Mouse (Mus musculus): ENCODE results near the gene Pex14. TPM values are rescaled to one million over a fixed set of nuclear protein-coding genes. Genes with fewer than 3 reads are reported as not detected.
A peak's percentile ranks its signal among the peaks of the same experiment; 100 is the strongest.

Pex14 gene
- polyA plus RNA-seq, 1 experiment from 2014 or later, result 29.0 TPM

GRCm38 (mm10) chr4:148946071-148946470 is 153.6 kb downstream of the Pex14 start:
- Histone ChIP-seq H3K27ac (replicated peaks; ENCODE audit: low read depth, low read length) (no peak overlapping the region), H3K4me2 (ENCODE audit: low read depth, low read length) (no peak overlapping the region), H3K4me1 (ENCODE audit: control insufficient read depth, insufficient read depth, low read length) (peaks cover 5% of the 10 kb centered on the region), H3K36me3 (replicated peaks; ENCODE audit: control insufficient read depth, insufficient read depth, low read depth, low read length) (no peaks in the 10 kb centered on the region), H3K9ac (replicated peaks; ENCODE audit: low read length) (no peak overlapping the region), H3K4me3 (ENCODE audit: low read depth, low read length) (no peak overlapping the region), H3K27me3 (ENCODE audit: control insufficient read depth, insufficient read depth, low read length) (peaks cover 18% of the 10 kb centered on the region), H3K9me3 (replicated peaks; ENCODE audit: control insufficient read depth, low read length) (no peaks in the 10 kb centered on the region)
- DNase-seq (ENCODE audit: low spot score), result no peak
- WGBS, result 87% methylated on average over 8 of the region's 8 CpGs
- no peak for ATAC-seq (replicated peaks; ENCODE audit: insufficient number of reproducible peaks, low FRiP score, low TSS enrichment, low read depth)

- Histone ChIP-seq H3K36me3 (replicated peaks; ENCODE audit: control insufficient read depth, insufficient read depth, low read depth, low read length) (no peaks in the 10 kb centered on the region), H3K27ac (replicated peaks; ENCODE audit: low read depth, low read length) (no peak overlapping the region), H3K4me3 (ENCODE audit: low read depth, low read length) (no peak overlapping the region), H3K27me3 (ENCODE audit: control insufficient read depth, insufficient read depth, low read length) (peaks cover 15% of the 10 kb centered on the region), H3K4me2 (ENCODE audit: low read depth, low read length) (no peak overlapping the region), H3K9me3 (replicated peaks; ENCODE audit: control insufficient read depth, low read length) (no peaks in the 10 kb centered on the region), H3K4me1 (ENCODE audit: control insufficient read depth, insufficient read depth, low read length) (peaks cover 3% of the 10 kb centered on the region), H3K9ac (replicated peaks; ENCODE audit: low read length) (no peak overlapping the region)
- WGBS, result 80% methylated on average over 4 of the region's 4 CpGs
- ATAC-seq (replicated peaks; ENCODE audit: insufficient number of reproducible peaks, low FRiP score, low TSS enrichment, low read depth), result no peak
- no peak for DNase-seq (ENCODE audit: low spot score)
Measured at GRCm38 (mm10) chr4:148945476-148945881, 154.2 kb downstream of the Pex14 start.

- peaks cover 2% of the 10 kb centered on the region; the same call in 1 of the 2 replicates for H3K27me3 ChIP-seq (ENCODE audit: control insufficient read depth, insufficient read depth, low read length)
- no peak overlapping the region for H3K4me3 ChIP-seq (ENCODE audit: low read depth, low read length)
- no peak overlapping the region for H3K27ac ChIP-seq (replicated peaks; ENCODE audit: low read depth, low read length)
- ATAC-seq (replicated peaks; ENCODE audit: insufficient number of reproducible peaks, low FRiP score, low TSS enrichment, low read depth), result no peak
- H3K9me3 ChIP-seq (replicated peaks; ENCODE audit: control insufficient read depth, low read length), result no peaks in the 10 kb centered on the region
- no peak overlapping the region for H3K4me2 ChIP-seq (ENCODE audit: low read depth, low read length)
- WGBS, result 16% methylated on average over 5 of the region's 5 CpGs
- H3K4me1 ChIP-seq (ENCODE audit: control insufficient read depth, insufficient read depth, low read length), result peaks cover 4% of the 10 kb centered on the region
- no peak overlapping the region for H3K9ac ChIP-seq (replicated peaks; ENCODE audit: low read length)
- H3K36me3 ChIP-seq (replicated peaks; ENCODE audit: control insufficient read depth, insufficient read depth, low read depth, low read length), result no peaks in the 10 kb centered on the region
- peak; percentile 69 for DNase-seq (ENCODE audit: low spot score)
Measured at GRCm38 (mm10) chr4:148943099-148943498, 156.6 kb downstream of the Pex14 start.

- Histone ChIP-seq H3K27me3 (ENCODE audit: control insufficient read depth, insufficient read depth, low read length) (peaks cover 2% of the 10 kb centered on the region; the same call in 1 of the 2 replicates), H3K4me3 (ENCODE audit: low read depth, low read length) (no peak overlapping the region), H3K36me3 (replicated peaks; ENCODE audit: control insufficient read depth, insufficient read depth, low read depth, low read length) (no peaks in the 10 kb centered on the region), H3K4me2 (ENCODE audit: low read depth, low read length) (no peak overlapping the region), H3K9ac (replicated peaks; ENCODE audit: low read length) (no peak overlapping the region), H3K27ac (replicated peaks; ENCODE audit: low read depth, low read length) (no peak overlapping the region), H3K4me1 (ENCODE audit: control insufficient read depth, insufficient read depth, low read length) (peaks cover 4% of the 10 kb centered on the region), H3K9me3 (replicated peaks; ENCODE audit: control insufficient read depth, low read length) (no peaks in the 10 kb centered on the region)
- ATAC-seq (replicated peaks; ENCODE audit: insufficient number of reproducible peaks, low FRiP score, low TSS enrichment, low read depth) (no peak; the same call in 1 of the 2 replicates), DNase-seq (ENCODE audit: low spot score) (no peak)
- WGBS, result 56% methylated on average over 11 of the region's 11 CpGs
Measured at GRCm38 (mm10) chr4:148941321-148941720, 158.4 kb downstream of the Pex14 start.

GRCm38 (mm10) chr4:148940674-148941211 is 158.9 kb downstream of the Pex14 start:
- WGBS, result 6% methylated on average over 25 of the region's 25 CpGs
- Histone ChIP-seq H3K27ac (replicated peaks; ENCODE audit: low read depth, low read length) (no peak overlapping the region), H3K4me3 (ENCODE audit: low read depth, low read length) (peak overlapping the region; percentile 12; the same call in 1 of the 2 replicates), H3K4me2 (ENCODE audit: low read depth, low read length) (peak overlapping the region; percentile 19), H3K27me3 (ENCODE audit: control insufficient read depth, insufficient read depth, low read length) (peaks cover 2% of the 10 kb centered on the region; the same call in 1 of the 2 replicates), H3K36me3 (replicated peaks; ENCODE audit: control insufficient read depth, insufficient read depth, low read depth, low read length) (no peaks in the 10 kb centered on the region), H3K4me1 (ENCODE audit: control insufficient read depth, insufficient read depth, low read length) (peaks cover 4% of the 10 kb centered on the region), H3K9me3 (replicated peaks; ENCODE audit: control insufficient read depth, low read length) (no peaks in the 10 kb centered on the region), H3K9ac (replicated peaks; ENCODE audit: low read length) (no peak overlapping the region)
- DNase-seq (ENCODE audit: low spot score) (peak; percentile 79), ATAC-seq (replicated peaks; ENCODE audit: insufficient number of reproducible peaks, low FRiP score, low TSS enrichment, low read depth) (peak; percentile 87)

- H3K27ac ChIP-seq (replicated peaks; ENCODE audit: low read depth, low read length), result no peak overlapping the region
- DNase-seq (ENCODE audit: low spot score), result no peak
- H3K9me3 ChIP-seq (replicated peaks; ENCODE audit: control insufficient read depth, low read length), result no peaks in the 10 kb centered on the region
- no peak overlapping the region for H3K9ac ChIP-seq (replicated peaks; ENCODE audit: low read length)
- no peak overlapping the region for H3K4me3 ChIP-seq (ENCODE audit: low read depth, low read length)
- no peaks in the 10 kb centered on the region for H3K36me3 ChIP-seq (replicated peaks; ENCODE audit: control insufficient read depth, insufficient read depth, low read depth, low read length)
- peaks cover 2% of the 10 kb centered on the region; the same call in 1 of the 2 replicates for H3K27me3 ChIP-seq (ENCODE audit: control insufficient read depth, insufficient read depth, low read length)
- no peak for ATAC-seq (replicated peaks; ENCODE audit: insufficient number of reproducible peaks, low FRiP score, low TSS enrichment, low read depth)
- peaks cover 4% of the 10 kb centered on the region for H3K4me1 ChIP-seq (ENCODE audit: control insufficient read depth, insufficient read depth, low read length)
- H3K4me2 ChIP-seq (ENCODE audit: low read depth, low read length), result no peak overlapping the region
- 85% methylated on average over 26 of the region's 26 CpGs for WGBS
Measured at GRCm38 (mm10) chr4:148938546-148938945, 161.1 kb downstream of the Pex14 start.

- Histone ChIP-seq H3K9ac (replicated peaks; ENCODE audit: low read length) (no peak overlapping the region), H3K27ac (replicated peaks; ENCODE audit: low read depth, low read length) (no peak overlapping the region), H3K27me3 (ENCODE audit: control insufficient read depth, insufficient read depth, low read length) (no peaks in the 10 kb centered on the region), H3K9me3 (replicated peaks; ENCODE audit: control insufficient read depth, low read length) (no peaks in the 10 kb centered on the region), H3K4me1 (ENCODE audit: control insufficient read depth, insufficient read depth, low read length) (peaks cover 4% of the 10 kb centered on the region), H3K4me2 (ENCODE audit: low read depth, low read length) (no peak overlapping the region), H3K4me3 (ENCODE audit: low read depth, low read length) (no peak overlapping the region), H3K36me3 (replicated peaks; ENCODE audit: control insufficient read depth, insufficient read depth, low read depth, low read length) (no peaks in the 10 kb centered on the region)
- ATAC-seq (replicated peaks; ENCODE audit: insufficient number of reproducible peaks, low FRiP score, low TSS enrichment, low read depth) (no peak), DNase-seq (ENCODE audit: low spot score) (no peak)
- WGBS, result 91% methylated on average over 12 of the region's 12 CpGs
Measured at GRCm38 (mm10) chr4:148936727-148937126, 162.9 kb downstream of the Pex14 start.

GRCm38 (mm10) chr4:148936111-148936510 is 163.6 kb downstream of the Pex14 start:
- H3K27me3 ChIP-seq (ENCODE audit: control insufficient read depth, insufficient read depth, low read length), result no peaks in the 10 kb centered on the region
- no peak for ATAC-seq (replicated peaks; ENCODE audit: insufficient number of reproducible peaks, low FRiP score, low TSS enrichment, low read depth)

More at GRCm38 (mm10) chr4:148936111-148936510, 163.6 kb downstream of the Pex14 start:
- WGBS, result 87% methylated on average over 12 of the region's 12 CpGs
- H3K36me3 ChIP-seq (replicated peaks; ENCODE audit: control insufficient read depth, insufficient read depth, low read depth, low read length), result no peaks in the 10 kb centered on the region
- no peak overlapping the region for H3K9ac ChIP-seq (replicated peaks; ENCODE audit: low read length)
- no peak for DNase-seq (ENCODE audit: low spot score)
- no peaks in the 10 kb centered on the region for H3K9me3 ChIP-seq (replicated peaks; ENCODE audit: control insufficient read depth, low read length)
- no peak overlapping the region for H3K4me2 ChIP-seq (ENCODE audit: low read depth, low read length)
- H3K27ac ChIP-seq (replicated peaks; ENCODE audit: low read depth, low read length), result no peak overlapping the region
- no peak overlapping the region for H3K4me3 ChIP-seq (ENCODE audit: low read depth, low read length)
- peaks cover 4% of the 10 kb centered on the region for H3K4me1 ChIP-seq (ENCODE audit: control insufficient read depth, insufficient read depth, low read length)
